Mouse (Mus musculus) spleen, embryonic (tissue): ENCODE results near the gene Fam187a.

Experiments
- CTCF ChIA-PET: fragments of 350-600 bp; sonication (Branson Sonifier 250); formaldehyde crosslinking; loops from one replicate; lab custom pipeline; 2022; lab: Charles Lee

Gene Fam187a

GRCm38 (mm10) chr11:102893015-102893651 lies 8.2 kb downstream of the Fam187a start:
- CTCF ChIA-PET = interaction anchor here (0.5 kb wide), 1 partner anchor 40 kb away, joined by 5 read pairs; no protein-coding TSS in a partner anchor

GRCm38 (mm10) chr11:102894716-102895115 lies 9.7 kb downstream of the Fam187a start:
- CTCF ChIA-PET = no interaction called here

- CTCF ChIA-PET = no interaction called here
Observed at GRCm38 (mm10) chr11:102895779-102896178, 10.8 kb downstream of the Fam187a start.

- CTCF ChIA-PET = no interaction called here
Observed at GRCm38 (mm10) chr11:102896641-102897040, 11.7 kb downstream of the Fam187a start.

GRCm38 (mm10) chr11:102898408-102898807 lies 13.4 kb downstream of the Fam187a start:
- CTCF ChIA-PET = no interaction called here

GRCm38 (mm10) chr11:102900763-102901162 lies 15.8 kb downstream of the Fam187a start, which contains the start of gene Gfap:
Gfap (minus strand) TSS chr11:102900912.
- CTCF ChIA-PET = interaction anchor here (0.6 to 0.7 kb wide), 2 partner anchors 91 to 93 kb away, joined by 3 to 5 read pairs; no protein-coding TSS in a partner anchor

- CTCF ChIA-PET = no interaction called here
Observed at GRCm38 (mm10) chr11:102901199-102901598, 16.2 kb downstream of the Fam187a start.

GRCm38 (mm10) chr11:102902107-102902506 lies 17.1 kb downstream of the Fam187a start:
- CTCF ChIA-PET = no interaction called here

GRCm38 (mm10) chr11:102903654-102904053 lies 18.7 kb downstream of the Fam187a start:
- CTCF ChIA-PET = no interaction called here

GRCm38 (mm10) chr11:102911376-102911775 lies 26.4 kb downstream of the Fam187a start:
- CTCF ChIA-PET = no interaction called here

- CTCF ChIA-PET = no interaction called here
Observed at GRCm38 (mm10) chr11:102915380-102915779, 30.4 kb downstream of the Fam187a start.

GRCm38 (mm10) chr11:102918077-102918476 lies 33.1 kb downstream of the Fam187a start:
- CTCF ChIA-PET = no interaction called here

GRCm38 (mm10) chr11:102921491-102921890 lies 36.5 kb downstream of the Fam187a start:
- CTCF ChIA-PET = no interaction called here

GRCm38 (mm10) chr11:102924557-102925350 lies 39.8 kb downstream of the Fam187a start, which contains the start of gene Kif18b:
Kif18b (minus strand) TSS chr11:102925124.
- CTCF ChIA-PET = interaction anchor here (0.6 kb wide), 2 partner anchors 48 to 1139 kb away, joined by 4 to 5 read pairs; no protein-coding TSS in a partner anchor

- CTCF ChIA-PET = interaction anchor here (0.6 to 0.7 kb wide), 5 partner anchors 48 to 1224 kb away, joined by 3 to 5 read pairs (median 4); no protein-coding TSS in a partner anchor
Observed at GRCm38 (mm10) chr11:102925351-102925717, 40.4 kb downstream of the Fam187a start.

GRCm38 (mm10) chr11:102930672-102931071 lies 45.7 kb downstream of the Fam187a start:
- CTCF ChIA-PET = no interaction called here

- CTCF ChIA-PET = no interaction called here
Observed at GRCm38 (mm10) chr11:102936272-102936671, 51.3 kb downstream of the Fam187a start.
